Mouse (Mus musculus): ENCODE data around the gene Phlpp2. TPM values are rescaled to one million over a fixed set of nuclear protein-coding genes. Genes with fewer than 3 reads are reported as not detected.
A peak's percentile ranks its signal among the peaks of the same experiment; 100 is the strongest.

The Phlpp2 gene
- polyA plus RNA-seq, 1 experiment from 2014 or later, result 3.2 TPM

DNA sequence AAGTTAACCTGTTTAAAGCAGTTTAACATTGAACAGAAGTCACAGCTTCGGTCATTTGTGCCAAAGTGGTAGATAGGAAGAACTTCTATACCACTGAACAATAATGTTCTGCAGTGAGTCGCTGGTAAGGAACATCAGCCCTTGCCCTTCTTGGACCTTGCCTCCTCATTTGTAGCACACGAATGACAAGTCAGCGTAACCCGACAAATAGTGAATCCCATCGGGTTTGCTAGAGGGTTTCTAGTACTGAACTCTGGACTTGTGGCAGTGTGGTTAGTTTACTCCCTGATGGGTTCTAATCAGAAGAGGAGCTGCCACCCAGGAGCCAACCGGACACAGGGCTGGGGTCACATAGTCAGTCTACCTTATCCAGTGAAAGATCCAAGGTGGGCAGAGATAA is 77.9 kb downstream of the Phlpp2 start:
- no peak for ATAC-seq (ENCODE audit: insufficient read depth)
- H3K4me2 ChIP-seq, result no peak overlapping the region
- H3K36me3 ChIP-seq (replicated peaks), result peaks cover 24% of the 10 kb centered on the region
- H3K9ac ChIP-seq, result no peak overlapping the region
- peaks cover 48% of the 10 kb centered on the region for H3K27me3 ChIP-seq
- H3K9me3 ChIP-seq (replicated peaks), result no peaks in the 10 kb centered on the region
- H3K4me1 ChIP-seq (replicated peaks), result peaks cover 16% of the 10 kb centered on the region; the same call in 1 of the 2 replicates
- no peak overlapping the region for H3K4me3 ChIP-seq (replicated peaks)
- H3K27ac ChIP-seq (replicated peaks), result no peak overlapping the region
- WGBS (ENCODE audit: insufficient replicate concordance), result 72% methylated on average over 7 of the region's 7 CpGs

DNA sequence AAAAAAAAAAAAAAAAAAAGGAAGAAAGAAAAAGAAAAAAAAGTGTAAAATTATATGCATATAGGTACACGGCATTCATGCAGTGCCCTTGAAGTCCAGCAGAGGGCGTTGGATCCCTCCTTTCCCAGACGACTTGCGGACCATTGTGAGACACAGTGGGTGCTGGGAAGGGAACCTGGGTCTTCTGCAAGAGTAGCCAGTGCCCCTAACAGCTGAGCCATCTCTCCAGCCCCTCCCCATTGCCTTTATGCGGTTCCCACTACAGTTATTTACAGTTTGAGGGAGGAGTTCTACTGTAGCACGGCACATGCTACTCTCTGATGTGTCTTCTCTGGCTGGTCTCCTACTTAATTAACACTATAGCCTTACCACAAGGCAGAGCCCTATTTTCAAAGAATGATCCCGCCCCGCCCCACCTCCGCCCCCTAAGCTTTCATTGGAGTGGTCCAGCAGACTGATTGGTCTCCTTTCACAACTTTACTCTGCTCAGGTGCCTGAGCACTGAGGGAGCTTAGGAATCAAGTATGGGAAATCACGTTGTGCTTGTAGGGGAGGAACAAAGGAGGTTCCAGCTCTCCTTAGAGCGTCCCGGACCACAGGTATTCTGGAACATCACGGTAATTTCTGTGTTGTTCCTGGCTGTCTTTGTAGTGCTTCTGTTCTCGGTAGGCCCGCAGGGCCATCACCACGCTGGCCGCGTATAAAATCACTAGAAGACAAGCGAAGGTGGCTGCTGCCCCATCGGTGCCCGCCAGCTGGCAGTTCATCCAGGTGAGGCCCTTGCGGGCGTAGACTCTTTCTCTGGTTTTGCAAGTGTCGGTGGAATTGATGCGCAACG is 79.3 kb downstream of the Phlpp2 start:
- Histone ChIP-seq H3K4me3 (replicated peaks) (0 out of 2 replicates have a peak overlapping the region, but pooled peaks have one; percentile 5), H3K36me3 (replicated peaks) (peaks cover 15% of the 10 kb centered on the region), H3K9me3 (replicated peaks) (no peaks in the 10 kb centered on the region), H3K27me3 (peaks cover 61% of the 10 kb centered on the region), H3K4me2 (peak overlapping the region; percentile 29), H3K4me1 (replicated peaks) (peaks cover 16% of the 10 kb centered on the region; the same call in 1 of the 2 replicates), H3K27ac (replicated peaks) (no peak overlapping the region), H3K9ac (no peak overlapping the region)
- no peak for ATAC-seq (ENCODE audit: insufficient read depth)
- WGBS (ENCODE audit: insufficient replicate concordance), result 5% methylated on average over 26 of the region's 26 CpGs

DNA sequence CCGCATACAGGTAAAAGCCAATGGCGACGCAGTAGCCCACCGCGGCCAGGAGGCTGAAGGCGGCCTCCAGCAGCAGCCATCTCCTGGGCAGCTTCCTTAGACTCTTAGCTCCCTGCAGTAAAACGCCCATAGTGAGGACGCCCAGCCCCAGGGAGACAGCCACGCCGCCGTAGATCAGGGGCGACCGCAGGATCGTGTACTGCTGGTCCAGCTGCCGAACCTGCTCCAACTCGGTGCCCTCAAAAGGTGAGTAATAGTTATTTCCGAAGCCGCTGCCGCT is 79.9 kb downstream of the Phlpp2 start:
- no peak for ATAC-seq (ENCODE audit: insufficient read depth)
- 4% methylated on average over 19 of the region's 19 CpGs for WGBS (ENCODE audit: insufficient replicate concordance)
- no peaks in the 10 kb centered on the region for H3K9me3 ChIP-seq (replicated peaks)
- H3K4me3 ChIP-seq (replicated peaks), result 0 out of 2 replicates have a peak overlapping the region, but pooled peaks have one; percentile 5
- peaks cover 61% of the 10 kb centered on the region for H3K27me3 ChIP-seq
- H3K27ac ChIP-seq (replicated peaks), result no peak overlapping the region
- H3K4me2 ChIP-seq, result peak overlapping the region; percentile 29
- no peak overlapping the region for H3K9ac ChIP-seq
- H3K36me3 ChIP-seq (replicated peaks), result peaks cover 9% of the 10 kb centered on the region
- peaks cover 15% of the 10 kb centered on the region; the same call in 1 of the 2 replicates for H3K4me1 ChIP-seq (replicated peaks)

DNA sequence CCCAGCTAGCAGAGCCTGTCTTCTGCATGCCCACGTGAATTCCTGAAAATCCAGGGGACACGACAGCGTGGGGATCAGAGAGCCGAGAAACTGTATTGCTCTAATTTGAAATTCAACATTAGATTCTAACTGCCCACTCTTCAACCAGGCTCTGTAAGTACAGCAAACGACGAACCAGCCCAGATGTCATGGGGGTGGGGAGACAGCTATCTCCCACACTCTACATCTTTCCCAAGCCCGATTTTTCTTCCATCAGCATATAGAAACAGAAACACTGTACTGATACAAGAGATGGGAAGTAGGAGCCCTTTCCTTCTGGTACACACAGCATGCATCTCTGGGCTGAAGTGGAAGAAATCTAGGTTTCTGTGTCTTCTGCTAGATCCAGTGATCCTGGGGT is 83.8 kb downstream of the Phlpp2 start:
- Histone ChIP-seq H3K36me3 (replicated peaks) (no peaks in the 10 kb centered on the region), H3K9ac (no peak overlapping the region), H3K9me3 (replicated peaks) (no peaks in the 10 kb centered on the region), H3K4me1 (replicated peaks) (peaks cover 9% of the 10 kb centered on the region; the same call in 1 of the 2 replicates), H3K27me3 (peaks cover 48% of the 10 kb centered on the region), H3K27ac (replicated peaks) (no peak overlapping the region), H3K4me3 (replicated peaks) (no peak overlapping the region), H3K4me2 (no peak overlapping the region)
- WGBS (ENCODE audit: insufficient replicate concordance), result 56% methylated on average over 7 of the region's 7 CpGs
- ATAC-seq (ENCODE audit: insufficient read depth), result no peak

DNA sequence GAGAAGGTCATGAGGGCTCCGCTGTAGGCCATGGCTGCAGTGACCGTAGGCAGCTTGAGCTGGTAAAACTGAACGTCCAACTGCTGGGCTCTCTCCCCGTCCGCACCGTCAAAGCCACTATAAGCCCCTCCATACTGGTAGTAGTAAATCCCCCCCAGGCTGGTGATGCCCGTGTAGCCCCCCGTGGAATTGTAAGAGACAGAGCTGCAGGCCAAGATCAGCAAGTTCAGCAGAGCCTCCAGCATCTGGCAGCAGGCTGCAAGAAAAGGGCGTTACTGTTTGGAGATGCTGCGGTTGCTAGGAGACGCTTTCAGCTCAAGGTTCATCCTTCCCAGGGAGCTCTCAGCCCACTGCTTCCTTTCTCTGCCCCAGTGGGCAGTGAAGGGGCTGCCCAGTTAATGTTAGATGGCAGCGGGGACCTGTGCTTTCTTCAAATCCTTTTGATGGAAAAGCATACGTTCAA is 86.2 kb downstream of the Phlpp2 start:
- no peak overlapping the region for H3K27ac ChIP-seq (replicated peaks)
- no peak overlapping the region for H3K9ac ChIP-seq
- H3K4me1 ChIP-seq (replicated peaks), result peaks cover 5% of the 10 kb centered on the region; the same call in 1 of the 2 replicates
- no peaks in the 10 kb centered on the region for H3K36me3 ChIP-seq (replicated peaks)
- H3K4me3 ChIP-seq (replicated peaks), result no peak overlapping the region
- 57% methylated on average over 13 of the region's 13 CpGs for WGBS (ENCODE audit: insufficient replicate concordance)
- ATAC-seq (ENCODE audit: insufficient read depth), result no peak
- H3K4me2 ChIP-seq, result no peak overlapping the region
- H3K27me3 ChIP-seq, result peaks cover 36% of the 10 kb centered on the region
- H3K9me3 ChIP-seq (replicated peaks), result no peaks in the 10 kb centered on the region

DNA sequence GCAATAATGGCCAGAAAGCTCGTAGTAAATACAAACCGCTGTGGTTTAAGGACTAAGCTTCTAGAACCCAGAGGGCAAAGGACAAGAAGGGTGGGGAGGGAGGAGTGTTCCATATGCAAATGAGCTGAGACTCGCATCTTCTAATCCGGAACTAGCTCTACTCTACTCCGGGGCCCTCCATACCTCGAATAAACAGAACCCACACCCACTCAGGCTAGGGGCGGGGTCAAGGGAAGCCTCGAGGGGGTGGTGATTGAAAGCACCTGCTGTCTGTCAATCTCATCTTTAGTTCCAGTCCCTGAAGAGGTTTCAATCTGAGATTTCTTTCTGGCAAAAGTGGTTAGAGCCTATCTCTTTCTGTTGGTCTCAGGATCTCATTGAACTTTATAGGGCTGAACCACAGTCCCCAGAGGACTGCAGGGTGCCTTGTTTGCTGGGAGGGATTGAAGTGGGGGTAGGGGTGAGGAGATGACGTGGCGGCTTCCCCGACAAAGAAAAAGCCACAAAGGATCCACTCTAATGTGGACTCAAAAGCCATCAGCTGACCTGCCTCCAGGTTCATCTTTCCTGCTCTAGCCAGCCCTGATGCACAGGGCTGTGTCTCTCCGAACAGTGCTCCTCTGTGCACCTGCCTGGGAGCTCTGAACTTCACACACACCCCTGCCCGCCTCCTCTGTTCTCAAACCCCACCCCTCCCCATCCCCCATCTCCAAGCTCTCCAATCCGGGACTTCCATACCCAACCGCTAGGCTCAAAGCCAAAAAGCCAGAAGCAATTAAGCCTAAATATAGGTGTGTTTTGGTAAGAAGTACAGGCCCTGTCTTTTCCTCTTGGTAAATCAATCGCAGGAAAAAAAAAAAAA is 89.1 kb downstream of the Phlpp2 start:
- H3K27me3 ChIP-seq, result peaks cover 41% of the 10 kb centered on the region
- WGBS (ENCODE audit: insufficient replicate concordance), result 13% methylated on average over 16 of the region's 16 CpGs
- H3K4me2 ChIP-seq, result peak overlapping the region; percentile 13; the same call in 1 of the 2 replicates
- H3K27ac ChIP-seq (replicated peaks), result no peak overlapping the region
- H3K36me3 ChIP-seq (replicated peaks), result no peaks in the 10 kb centered on the region
- H3K9me3 ChIP-seq (replicated peaks), result no peaks in the 10 kb centered on the region
- no peak overlapping the region for H3K4me3 ChIP-seq (replicated peaks)
- H3K9ac ChIP-seq, result no peak overlapping the region
- H3K4me1 ChIP-seq (replicated peaks), result peaks cover 13% of the 10 kb centered on the region
- no peak for ATAC-seq (ENCODE audit: insufficient read depth)

DNA sequence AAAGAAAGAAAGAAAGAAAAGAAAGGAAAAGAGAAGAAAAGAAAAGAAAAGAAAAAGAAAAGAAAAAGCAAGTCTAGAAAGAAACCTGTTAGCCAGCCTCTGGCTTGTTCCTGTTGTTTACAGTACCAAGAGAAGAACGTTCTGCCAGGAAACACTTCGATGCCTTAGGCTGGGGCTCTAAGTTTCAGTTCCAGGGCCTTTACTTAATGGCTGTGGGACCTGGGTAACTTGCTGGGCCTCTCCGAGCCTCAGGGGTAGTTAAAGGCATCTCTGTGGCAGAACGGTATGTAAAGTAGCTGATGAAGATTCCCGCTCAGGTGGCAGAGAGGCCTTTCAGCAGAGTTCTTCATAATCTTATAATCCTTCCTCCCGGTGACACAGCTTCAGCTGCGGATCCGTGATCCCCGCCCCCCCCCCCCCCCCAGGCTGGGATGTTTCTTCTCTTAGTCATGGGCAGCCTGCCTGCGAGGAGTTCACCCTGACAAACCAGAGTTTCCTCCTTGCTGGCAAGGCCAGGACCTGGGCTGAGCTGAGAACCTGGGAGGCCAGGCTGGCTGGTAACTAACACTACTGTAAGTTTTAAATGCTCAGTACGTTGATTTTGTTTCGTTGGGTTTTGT is 89.8 kb downstream of the Phlpp2 start:
- Histone ChIP-seq H3K9me3 (replicated peaks) (no peaks in the 10 kb centered on the region), H3K9ac (no peak overlapping the region), H3K36me3 (replicated peaks) (no peaks in the 10 kb centered on the region), H3K4me1 (replicated peaks) (peaks cover 13% of the 10 kb centered on the region), H3K4me3 (replicated peaks) (no peak overlapping the region), H3K4me2 (no peak overlapping the region), H3K27ac (replicated peaks) (no peak overlapping the region), H3K27me3 (peaks cover 46% of the 10 kb centered on the region)
- WGBS (ENCODE audit: insufficient replicate concordance), result 30% methylated on average over 12 of the region's 12 CpGs
- ATAC-seq (ENCODE audit: insufficient read depth), result no peak

DNA sequence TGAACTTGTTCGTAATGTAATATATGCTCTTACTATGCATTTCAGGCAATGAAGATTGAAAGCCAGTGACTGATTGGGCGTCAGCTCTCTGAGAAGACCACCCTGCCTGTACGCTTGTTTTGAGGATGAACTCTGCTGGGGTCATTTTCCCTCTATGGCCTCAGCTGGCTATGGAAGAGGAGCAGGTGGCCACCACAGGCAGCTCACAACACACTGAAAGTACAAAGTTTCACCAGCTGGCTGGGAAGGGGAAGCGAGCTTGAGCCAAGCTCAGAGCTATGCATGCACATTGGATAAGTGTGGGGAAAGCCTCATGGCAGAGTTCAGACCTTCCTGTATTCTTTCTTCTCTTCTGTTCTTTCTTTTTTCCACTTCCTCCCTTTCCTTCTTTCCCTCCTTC is 90.8 kb downstream of the Phlpp2 start:
- H3K27me3 ChIP-seq, result peaks cover 52% of the 10 kb centered on the region
- no peaks in the 10 kb centered on the region for H3K36me3 ChIP-seq (replicated peaks)
- 65% methylated on average over 4 of the region's 4 CpGs for WGBS (ENCODE audit: insufficient replicate concordance)
- peaks cover 13% of the 10 kb centered on the region for H3K4me1 ChIP-seq (replicated peaks)
- no peak overlapping the region for H3K9ac ChIP-seq
- ATAC-seq (ENCODE audit: insufficient read depth), result no peak
- no peak overlapping the region for H3K27ac ChIP-seq (replicated peaks)
- H3K4me3 ChIP-seq (replicated peaks), result no peak overlapping the region
- H3K9me3 ChIP-seq (replicated peaks), result no peaks in the 10 kb centered on the region
- H3K4me2 ChIP-seq, result no peak overlapping the region

DNA sequence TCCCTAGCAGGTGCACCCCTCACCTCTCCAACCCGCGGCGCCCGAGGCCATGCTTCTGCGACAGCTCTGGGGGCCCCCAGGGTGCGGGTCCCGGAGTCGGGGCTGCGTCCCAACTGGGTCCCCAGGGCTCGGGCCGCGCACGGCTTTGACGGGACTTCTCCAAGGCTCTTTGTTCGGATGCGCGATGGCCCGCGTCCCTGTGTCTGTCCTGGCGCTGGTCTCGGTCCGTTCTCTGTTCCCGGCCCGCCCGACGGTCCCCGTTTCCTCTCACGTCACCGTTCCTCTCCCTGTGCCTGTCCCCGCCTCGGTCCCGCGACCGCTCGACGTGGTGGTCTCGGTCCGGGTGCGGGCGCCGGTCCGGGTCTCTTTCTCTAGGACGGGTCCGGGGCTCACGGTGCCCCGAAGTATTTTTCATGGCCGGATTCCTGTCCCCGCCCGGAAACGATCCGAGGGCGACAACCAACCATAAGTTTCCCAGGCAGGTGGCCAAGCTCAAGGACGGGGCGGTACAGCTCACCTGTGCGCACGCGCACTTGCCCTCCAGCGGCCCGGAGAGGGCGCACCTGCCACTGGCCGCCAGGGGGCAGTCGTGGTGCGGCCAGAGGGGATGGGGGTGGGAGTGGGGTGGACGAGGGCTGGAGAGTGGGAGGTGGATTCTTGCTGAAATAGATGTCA is 93.5 kb downstream of the Phlpp2 start, which contains the start of gene Marveld3:
TSS of gene Marveld3 (minus strand) at position 511 of the 675 bp plus-strand sequence.
- peak; percentile 28; the same call in 1 of the 2 replicates for ATAC-seq (ENCODE audit: insufficient read depth)
- H3K27ac ChIP-seq (replicated peaks), result no peak within 1 kb of the TSS
- H3K9ac ChIP-seq, result no peak within 1 kb of the TSS
- H3K4me2 ChIP-seq, result peak within 1 kb of the TSS; percentile 67
- H3K4me1 ChIP-seq (replicated peaks), result peaks cover 13% of the 10 kb centered on the region
- peak within 1 kb of the TSS; percentile 41 for H3K4me3 ChIP-seq (replicated peaks)
- WGBS (ENCODE audit: insufficient replicate concordance), result 4% methylated on average over 64 of the region's 64 CpGs
- H3K9me3 ChIP-seq (replicated peaks), result no peaks in the 10 kb centered on the region
- no peaks in the 10 kb centered on the region for H3K36me3 ChIP-seq (replicated peaks)
- peaks cover 60% of the 10 kb centered on the region for H3K27me3 ChIP-seq

DNA sequence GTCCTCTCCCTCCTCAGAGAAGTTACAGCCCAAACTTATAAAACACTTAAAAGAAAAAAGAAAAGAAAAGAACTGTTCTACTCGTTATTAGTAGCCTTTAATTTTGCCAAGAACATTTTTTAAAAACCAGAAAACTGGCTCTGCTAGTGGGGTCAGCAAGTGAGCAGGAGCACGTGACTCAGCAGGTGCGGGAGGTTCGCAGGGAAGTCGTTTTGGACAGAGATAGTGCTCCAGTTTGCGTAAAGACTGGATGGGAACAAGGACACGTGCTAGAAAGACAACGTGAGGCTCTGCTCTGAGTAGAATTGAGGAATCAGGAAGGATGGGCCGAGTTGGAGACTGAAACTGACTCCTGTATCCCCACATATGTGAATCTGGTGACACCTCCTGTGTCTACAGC is 94.6 kb downstream of the Phlpp2 start:
- Histone ChIP-seq H3K4me1 (replicated peaks) (peaks cover 7% of the 10 kb centered on the region), H3K4me2 (no peak overlapping the region), H3K27me3 (peaks cover 61% of the 10 kb centered on the region), H3K36me3 (replicated peaks) (no peaks in the 10 kb centered on the region), H3K27ac (replicated peaks) (no peak overlapping the region), H3K9me3 (replicated peaks) (no peaks in the 10 kb centered on the region), H3K4me3 (replicated peaks) (no peak overlapping the region), H3K9ac (no peak overlapping the region)
- WGBS (ENCODE audit: insufficient replicate concordance), result 47% methylated on average over 9 of the region's 9 CpGs
- ATAC-seq (ENCODE audit: insufficient read depth), result no peak
